Mouse (Mus musculus) granulocyte monocyte progenitor cell, adult 5-6 weeks (primary cell): Measurements from ENCODE around the gene Sox1. TPM values are rescaled to one million over a fixed set of nuclear protein-coding genes. Genes with fewer than 3 reads are reported as not detected.

Source experiments
- total RNA-seq, 2 experiments: library from RNA; stranded (forward) in 1 of 2; stranded (reverse) in 1 of 2; fragments of 200-712, 200-1000 nt in 1 of 2; fragments of >200 nt in 1 of 2; fragmentation: Nextera tagmentation in 1 of 2; gene quantifications; 2 replicates each; pipeline ENCODE4 v1.2.3; 2014 to 2017

The Sox1 gene
- total RNA-seq, 2 experiments from 2014 or later, result not detected

Other genes with a start within 250 kb of the Sox1 start
- gene A230072I06Rik, start 116.5 kb upstream of the Sox1 start, total RNA-seq (2014; fragmentation: Nextera tagmentation), result not detected in 2 replicates
- gene A230072I06Rik, start 116.5 kb upstream of the Sox1 start, total RNA-seq (2017), result not detected in 2 replicates
- gene Spaca7, start 177.7 kb downstream of the Sox1 start, total RNA-seq (2014; fragmentation: Nextera tagmentation), result not detected in 2 replicates
- gene Spaca7, start 177.7 kb downstream of the Sox1 start, total RNA-seq (2017), result not detected in 2 replicates